ENCODE assay signal across 13 mouse cellular contexts in the genomic region with DNA sequence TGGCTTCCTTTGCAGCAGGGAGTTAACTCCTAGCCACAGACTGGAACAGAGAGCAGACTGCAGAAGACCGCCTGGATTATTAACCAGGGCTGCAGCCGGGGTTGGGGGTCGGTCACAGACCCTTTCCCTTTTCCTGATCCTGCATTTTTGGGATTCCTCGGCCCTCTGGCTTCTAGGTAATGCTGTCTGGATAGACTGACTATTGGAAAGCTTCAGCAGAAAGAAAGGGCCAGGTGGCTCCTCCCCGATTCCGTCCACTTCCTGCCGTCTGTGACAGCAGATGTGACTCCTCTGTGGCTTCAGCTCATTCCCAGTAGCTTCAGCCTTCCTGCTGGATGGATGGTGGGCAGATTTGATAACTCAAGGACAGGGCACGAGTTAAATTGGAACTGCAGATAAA. TPM values are rescaled to one million over a fixed set of nuclear protein-coding genes. Genes with fewer than 3 reads are reported as not detected.
DNase-seq lines count a peak whose midpoint lies in the region; ATAC-seq and TF ChIP-seq lines count a peak whose summit lies in the region.
"Had no signal": no experiment of that assay in that cellular context is flagged by ENCODE, and none has a peak within 500 bp of the region (broad histone marks: within the 10 kb centered on the region; RNA-seq: fewer than 3 reads in every experiment).

No protein-coding gene starts in this region.

- no peak for ATAC-seq in forebrain, embryonic 11.5 days (replicated peaks; ENCODE audit: low FRiP score)
- no peak for ATAC-seq in forebrain, embryonic 14.5 days
- no peak for ATAC-seq in lung, embryonic 14.5 days (ENCODE audit: insufficient read depth)
- ATAC-seq in lung, postnatal 0 days, result no peak
- ATAC-seq: liver, postnatal 0 days had no signal

- no peak for TF ChIP-seq EP300 in lung, postnatal 0 days (IDR thresholded peaks at IDR 0.05)

- WGBS in forebrain, embryonic 11.5 days, result 15% methylated on average over 8 of the region's 8 CpGs
- WGBS in forebrain, embryonic 14.5 days, result 23% methylated on average over 8 of the region's 8 CpGs
- WGBS in lung, embryonic 14.5 days, result 23% methylated on average over 8 of the region's 8 CpGs
- 32% methylated on average over 8 of the region's 8 CpGs for WGBS in lung, postnatal 0 days

- peak overlapping the region; percentile 91 for H3K27ac ChIP-seq in forebrain, embryonic 11.5 days (ENCODE audit: low read depth, low read length)
- H3K27ac ChIP-seq in forebrain, embryonic 14.5 days (ENCODE audit: low read depth, low read length), result no peak overlapping the region
- no peak overlapping the region; the same call in 1 of the 2 replicates for H3K27ac ChIP-seq in lung, embryonic 14.5 days (ENCODE audit: low read depth)
- no peak overlapping the region for H3K27ac ChIP-seq in lung, postnatal 0 days (ENCODE audit: low read length)

- TF ChIP-seq CTCF in lung, embryonic 14.5 days (IDR thresholded peaks at IDR 0.05; ENCODE audit: low read depth), result no peak
- no peak for TF ChIP-seq CTCF in lung, postnatal 0 days (IDR thresholded peaks at IDR 0.05)
- TF ChIP-seq CTCF in E14TG2a.4 (conservative IDR thresholded peaks at IDR 0.05; ENCODE audit: low read length), result no peak

- H3K36me3 ChIP-seq in forebrain, embryonic 11.5 days (ENCODE audit: control insufficient read depth, insufficient read depth, low read length), result no peaks in the 10 kb centered on the region
- no peaks in the 10 kb centered on the region for H3K36me3 ChIP-seq in forebrain, embryonic 14.5 days (ENCODE audit: control insufficient read depth, insufficient read depth, low read length)
- H3K36me3 ChIP-seq in lung, embryonic 14.5 days (ENCODE audit: insufficient read depth), result no peaks in the 10 kb centered on the region
- H3K36me3 ChIP-seq in lung, postnatal 0 days (ENCODE audit: insufficient read depth, low read length), result no peaks in the 10 kb centered on the region
- H3K36me3 ChIP-seq in E14TG2a.4 (ENCODE audit: insufficient read depth, low read length), result no peaks in the 10 kb centered on the region

- H3K9me3 ChIP-seq in forebrain, embryonic 11.5 days (ENCODE audit: control insufficient read depth, low read length), result no peaks in the 10 kb centered on the region
- no peaks in the 10 kb centered on the region for H3K9me3 ChIP-seq in forebrain, embryonic 14.5 days (replicated peaks; ENCODE audit: control insufficient read depth, low read length)
- no peaks in the 10 kb centered on the region for H3K9me3 ChIP-seq in lung, embryonic 14.5 days (ENCODE audit: low read depth, low read length)
- H3K9me3 ChIP-seq in lung, postnatal 0 days (ENCODE audit: low read length), result no peaks in the 10 kb centered on the region
- peaks cover 4% of the 10 kb centered on the region; the same call in 1 of the 2 replicates for H3K9me3 ChIP-seq in E14TG2a.4 (ENCODE audit: low read length)

- no peak overlapping the region for H3K4me3 ChIP-seq in forebrain, embryonic 11.5 days (ENCODE audit: low read depth, low read length)
- no peak overlapping the region for H3K4me3 ChIP-seq in forebrain, embryonic 14.5 days (ENCODE audit: low read depth, low read length)
- H3K4me3 ChIP-seq in lung, embryonic 14.5 days (ENCODE audit: low read depth, low read length), result no peak overlapping the region
- no peak overlapping the region for H3K4me3 ChIP-seq in lung, postnatal 0 days (ENCODE audit: low read depth, low read length)
- H3K4me3 ChIP-seq in E14TG2a.4 (replicated peaks; ENCODE audit: low read length), result peak overlapping the region; percentile 48

- H3K4me2 ChIP-seq in forebrain, embryonic 11.5 days (ENCODE audit: low read depth, low read length, severe bottlenecking), result no peak overlapping the region
- H3K4me2 ChIP-seq in forebrain, embryonic 14.5 days (ENCODE audit: low read length), result no peak overlapping the region
- no peak overlapping the region for H3K4me2 ChIP-seq in lung, embryonic 14.5 days
- no peak overlapping the region for H3K4me2 ChIP-seq in lung, postnatal 0 days (replicated peaks; ENCODE audit: low read depth, low read length)

- no peaks in the 10 kb centered on the region for H3K27me3 ChIP-seq in forebrain, embryonic 11.5 days (ENCODE audit: control insufficient read depth, insufficient read depth, low read length)
- H3K27me3 ChIP-seq in forebrain, embryonic 14.5 days (replicated peaks; ENCODE audit: control insufficient read depth, insufficient read depth, low read length), result no peaks in the 10 kb centered on the region
- no peaks in the 10 kb centered on the region for H3K27me3 ChIP-seq in lung, embryonic 14.5 days (ENCODE audit: insufficient read depth, low read length)
- no peaks in the 10 kb centered on the region for H3K27me3 ChIP-seq in lung, postnatal 0 days (replicated peaks; ENCODE audit: insufficient read depth, low read length)
- H3K27me3 ChIP-seq in E14TG2a.4 (ENCODE audit: insufficient read depth, low read length), result no peaks in the 10 kb centered on the region

- no peak for DNase-seq in forebrain, embryonic 11.5 days (ENCODE audit: low spot score)
- DNase-seq in forebrain, embryonic 14.5 days (ENCODE audit: low spot score), result no peak
- DNase-seq in lung, embryonic 14.5 days, result peak; percentile 27
- no peak for DNase-seq in lung, postnatal 0 days (ENCODE audit: low spot score)
- peak; percentile 45 for DNase-seq in embryo, embryonic 11 days
- DNase-seq in adrenal gland, postnatal 4 days (ENCODE audit: low spot score in 2 of 2), result no peak
- no peak for DNase-seq in right cerebral cortex, adult 18-20 months
- DNase-seq: adrenal gland, postnatal 25 days; cerebellum, postnatal 36 days; layer of hippocampus, postnatal 36 days; liver, postnatal 0 days had no signal

- H3K9ac ChIP-seq in forebrain, embryonic 11.5 days (ENCODE audit: low read length), result peak overlapping the region; percentile 23; the same call in 1 of the 2 replicates
- H3K9ac ChIP-seq in forebrain, embryonic 14.5 days (ENCODE audit: low read length), result no peak overlapping the region
- no peak overlapping the region for H3K9ac ChIP-seq in lung, embryonic 14.5 days
- H3K9ac ChIP-seq in lung, postnatal 0 days (replicated peaks; ENCODE audit: low read depth), result no peak overlapping the region
- H3K9ac ChIP-seq: liver, postnatal 0 days had no signal

- peaks cover 13% of the 10 kb centered on the region for H3K4me1 ChIP-seq in forebrain, embryonic 11.5 days (replicated peaks; ENCODE audit: control insufficient read depth, insufficient read depth, low read length)
- H3K4me1 ChIP-seq in forebrain, embryonic 14.5 days (ENCODE audit: control insufficient read depth, insufficient read depth, low read length), result peaks cover 15% of the 10 kb centered on the region
- peaks cover 6% of the 10 kb centered on the region for H3K4me1 ChIP-seq in lung, embryonic 14.5 days (ENCODE audit: insufficient read depth)
- H3K4me1 ChIP-seq in lung, postnatal 0 days (ENCODE audit: insufficient read depth, low read depth, low read length), result no peaks in the 10 kb centered on the region
- peaks cover 57% of the 10 kb centered on the region for H3K4me1 ChIP-seq in E14TG2a.4 (replicated peaks; ENCODE audit: low read depth, low read length)

RNA-seq across cellular contexts. Expression of a gene that starts 19.3 kb away (rescaled TPM):
- polyA plus RNA-seq in forebrain, embryonic 11.5 days (2014; fragmentation: Nextera tagmentation; extraction: Ambion mirVana), result 708 and 809 TPM in 2 replicates
- 384 and 410 TPM in 2 replicates for polyA plus RNA-seq in forebrain, embryonic 14.5 days (2014; fragmentation: Nextera tagmentation; extraction: Ambion mirVana)
- polyA plus RNA-seq in lung, embryonic 14.5 days (2014; fragmentation: Nextera tagmentation; extraction: Ambion mirVana), result 321 and 352 TPM in 2 replicates
- polyA plus RNA-seq in lung, postnatal 0 days (2015; fragmentation: Nextera tagmentation; extraction: Ambion mirVana), result 51.4 and 58.5 TPM in 2 replicates
- 100 to 1,000 TPM in 1 of 2 experiments, 10 to 100 TPM in 1; 26.7 to 306 TPM for total RNA-seq in adrenal gland, postnatal 4 days (2021)
- total RNA-seq: megakaryocyte progenitor cell, adult 5-6 weeks had no signal

Comparison
In these comparisons a context has a peak if more than half of its experiments do, and no peak if none do; other contexts are left out.
1. DNase-seq: peak in lung, embryonic 14.5 days (single experiment) and embryo, embryonic 11 days (single experiment); none in forebrain, embryonic 11.5 days (single experiment), forebrain, embryonic 14.5 days (single experiment), lung, postnatal 0 days (single experiment), adrenal gland, postnatal 4 days (0 of 2) and right cerebral cortex, adult 18-20 months (single experiment).